Mouse (Mus musculus): ENCODE data around the gene Entpd7.

Gene Entpd7

GRCm38 (mm10) chr19:43689419-43690246 lies at the start of gene Entpd7:
Gene Entpd7 (plus strand): TSS chr19:43689672.
- peak; percentile 97 for DNase-seq

GRCm38 (mm10) chr19:43641833-43642232 lies 47.6 kb upstream of the Entpd7 start:
- no peak for DNase-seq

GRCm38 (mm10) chr19:43642843-43643242 lies 46.6 kb upstream of the Entpd7 start:
- no peak for DNase-seq

DNA sequence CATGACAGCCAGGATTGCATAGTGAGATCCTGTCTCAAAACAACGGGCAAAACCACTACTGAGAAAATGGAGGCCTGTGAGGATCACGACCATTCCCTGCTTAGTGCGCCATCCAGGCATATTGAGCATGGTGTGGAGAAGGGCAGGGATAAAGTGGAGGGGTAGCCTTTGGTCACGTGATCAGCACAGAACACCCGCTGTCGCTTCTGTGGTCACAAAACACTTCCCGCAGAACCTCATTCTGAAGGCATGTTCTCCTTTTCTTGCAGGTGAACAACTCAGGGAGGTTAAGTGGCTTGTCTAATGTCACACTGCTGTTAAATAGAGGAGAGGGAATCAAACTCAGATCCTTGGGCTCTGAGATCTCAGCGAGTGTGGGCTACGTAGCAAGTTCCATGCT lies 44.0 kb upstream of the Entpd7 start:
- DNase-seq, result no peak

DNA sequence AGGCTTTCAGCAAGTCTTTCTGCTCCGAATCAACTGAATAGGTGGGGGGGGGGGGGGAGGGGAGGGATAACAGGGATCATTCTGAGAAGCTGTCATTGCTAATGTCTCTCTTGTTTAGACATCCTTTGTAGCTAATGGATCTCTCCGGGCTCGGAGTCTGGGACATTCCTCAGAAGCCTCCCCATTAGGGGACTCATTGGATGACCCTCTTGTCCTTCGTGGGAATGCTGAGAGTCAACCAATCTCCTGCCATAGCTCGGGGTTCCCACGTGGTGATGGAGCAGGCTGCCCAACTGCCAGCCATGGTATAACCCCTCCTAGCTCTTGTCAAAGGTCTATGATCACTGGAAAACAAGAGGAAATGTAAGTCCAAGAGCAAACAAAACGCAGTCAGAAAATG lies 42.6 kb upstream of the Entpd7 start:
- no peak for DNase-seq

GRCm38 (mm10) chr19:43647261-43647660 lies 42.2 kb upstream of the Entpd7 start:
- DNase-seq, result no peak

- DNase-seq, result no peak
Measured at GRCm38 (mm10) chr19:43648343-43648742, 41.1 kb upstream of the Entpd7 start.

- DNase-seq, result no peak
Measured at GRCm38 (mm10) chr19:43651241-43651785, 38.2 kb upstream of the Entpd7 start.

- peak; percentile 59 to 80 for DNase-seq
Measured at GRCm38 (mm10) chr19:43655735-43656492, 33.6 kb upstream of the Entpd7 start.

GRCm38 (mm10) chr19:43659632-43660031 lies 29.8 kb upstream of the Entpd7 start:
- DNase-seq, result no peak

DNA sequence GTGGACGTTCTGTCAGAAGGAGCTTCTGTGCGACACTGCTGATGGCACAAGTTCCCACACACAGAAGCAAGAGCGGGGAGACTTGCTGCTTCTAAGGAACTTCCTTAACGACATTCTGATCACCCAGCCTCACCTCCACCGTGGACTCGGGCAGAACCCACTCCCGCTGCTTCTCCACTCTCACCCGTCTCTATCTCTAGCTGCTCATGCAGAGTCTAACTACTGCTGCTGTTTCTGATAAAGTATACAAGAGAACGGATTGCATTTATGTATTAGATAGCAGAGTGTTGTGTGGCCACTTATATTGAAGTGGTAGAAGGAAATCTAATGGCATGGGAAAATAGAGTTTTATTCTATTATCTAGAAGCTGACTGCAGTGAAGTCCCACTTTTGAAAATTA lies 28.7 kb upstream of the Entpd7 start:
- DNase-seq, result no peak

GRCm38 (mm10) chr19:43662176-43662967 lies 27.1 kb upstream of the Entpd7 start:
- peak in 1 of 2 experiments; percentile 33 for DNase-seq

- no peak for DNase-seq
Measured at GRCm38 (mm10) chr19:43663471-43663870, 26.0 kb upstream of the Entpd7 start.

DNA sequence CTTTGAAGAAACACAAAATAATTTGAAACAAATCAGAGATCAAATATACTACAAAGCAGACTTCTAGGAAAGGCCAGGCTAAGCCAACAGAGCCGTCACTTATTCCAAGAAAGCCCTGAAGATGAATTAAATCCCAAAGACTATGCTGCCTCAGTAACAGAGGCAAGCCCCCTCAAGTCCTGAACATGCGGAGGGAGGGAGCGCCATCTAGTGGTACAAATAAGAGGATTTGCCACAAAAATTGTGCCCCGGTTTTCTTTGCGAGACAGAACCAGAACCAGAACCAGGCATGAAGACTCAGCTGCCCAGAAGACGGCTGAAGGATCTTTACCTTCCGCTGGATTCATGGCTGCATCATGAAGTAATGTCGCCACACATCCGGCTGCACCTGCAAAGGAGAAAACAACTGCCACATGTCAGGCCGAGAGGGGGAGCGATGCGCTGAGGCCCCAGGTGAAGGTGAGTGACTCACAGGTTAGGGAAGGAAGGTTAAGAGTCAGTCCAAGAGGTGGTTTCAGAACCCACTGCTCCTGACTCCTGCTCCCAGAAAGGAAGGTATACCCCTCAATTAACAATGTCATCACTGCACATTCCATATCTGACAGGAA lies 23.9 kb upstream of the Entpd7 start:
- DNase-seq, result peak; percentile 32 to 61

DNA sequence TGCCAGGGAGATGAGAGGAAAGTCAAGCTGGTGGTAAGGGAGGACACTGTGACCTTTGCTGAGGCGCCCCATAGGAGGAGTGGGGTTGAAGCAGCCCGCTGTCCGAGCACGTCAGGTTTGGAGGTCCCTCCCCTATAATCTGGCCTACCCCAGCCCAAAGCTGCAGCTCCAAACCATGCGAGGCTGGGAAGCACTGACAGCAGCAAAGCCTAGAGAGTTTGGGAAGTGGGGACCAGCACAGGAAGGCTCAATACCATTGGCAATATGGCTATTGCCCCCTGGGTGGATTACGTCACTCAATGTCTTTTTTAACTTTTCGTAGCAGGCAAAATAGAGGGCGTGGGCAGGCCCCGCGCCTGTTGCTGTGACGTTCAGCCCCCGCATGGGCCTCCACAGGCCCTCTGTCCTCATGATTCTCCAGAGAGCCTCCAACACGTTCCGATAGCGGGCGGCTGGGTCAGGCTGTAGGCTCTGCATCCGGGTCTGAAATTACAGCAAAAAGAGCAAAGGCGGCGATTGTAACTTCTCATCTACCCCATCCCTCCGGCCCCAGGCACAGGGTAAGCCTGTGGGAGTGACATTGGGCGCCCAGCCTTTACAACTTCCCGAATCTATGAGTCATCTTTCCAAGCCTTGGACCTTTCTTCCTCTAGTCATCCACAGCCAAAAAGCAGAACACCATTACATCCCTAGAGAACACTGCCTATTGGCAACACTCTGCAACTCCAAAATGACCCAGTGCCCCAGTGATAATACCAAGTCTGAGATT lies 22.6 kb upstream of the Entpd7 start:
- DNase-seq, result no peak

GRCm38 (mm10) chr19:43667430-43667809 lies 22.1 kb upstream of the Entpd7 start:
- DNase-seq, result peak in 1 of 2 experiments; percentile 34

- DNase-seq, result no peak
Measured at GRCm38 (mm10) chr19:43669136-43669759, 20.2 kb upstream of the Entpd7 start.

- DNase-seq, result peak in 1 of 2 experiments; percentile 30
Measured at GRCm38 (mm10) chr19:43671054-43671453, 18.4 kb upstream of the Entpd7 start.

GRCm38 (mm10) chr19:43673513-43674315 lies 15.8 kb upstream of the Entpd7 start:
- DNase-seq, result no peak

DNA sequence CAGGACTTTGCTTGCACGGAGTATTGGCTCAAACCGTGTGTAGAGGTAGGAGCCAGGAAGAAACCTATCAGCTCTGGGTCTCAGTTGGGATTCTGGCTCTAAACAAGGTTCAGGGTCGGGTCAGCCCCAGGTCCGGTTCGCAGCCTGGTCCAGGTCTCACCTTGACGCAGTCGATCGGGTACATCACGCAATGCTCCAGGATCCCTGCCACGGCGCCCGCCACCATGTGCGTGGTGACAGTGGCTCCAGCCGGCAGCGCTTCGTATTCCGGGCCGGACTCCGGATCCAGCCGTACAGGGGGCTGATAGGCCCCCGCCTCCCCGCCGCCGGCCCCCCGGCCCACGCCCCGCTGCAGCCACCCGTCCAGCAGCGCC lies 15.2 kb upstream of the Entpd7 start:
- DNase-seq, result no peak
